Mouse (Mus musculus) heart, postnatal 0 days (tissue): Measurements from ENCODE around the gene Csnk1e. TPM values are rescaled to one million over a fixed set of nuclear protein-coding genes. Genes with fewer than 3 reads are reported as not detected.
A peak's percentile ranks its signal among the peaks of the same experiment; 100 is the strongest.

Experiments
- ATAC-seq: fragments of 200-750 bp; cut with Nextera tagmentation; 2 replicates; pipeline ENCODE4 v1.8.0; 2017; ENCODE audit warnings: low read depth, moderate number of reproducible peaks, moderate library complexity; ENCODE audit not compliant: insufficient read depth
- DNase-seq: peaks from one replicate; pipeline ENCODE4 v3.0.0-alpha.2; 2016; ENCODE audit warnings: low spot score
- H3K27ac ChIP-seq: fragments of 300-500 bp; sonication (generic); 2 replicates; pipeline ENCODE4 v1.5.1; 2014; ENCODE audit warnings: low read depth, mild to moderate bottlenecking
- H3K27me3 ChIP-seq: fragments of 300-500 bp; sonication (generic); 2 replicates; pipeline ENCODE4 v1.6.1; 2014; ENCODE audit warnings: low read length, mixed read lengths; ENCODE audit not compliant: control insufficient read depth, insufficient read depth
- H3K36me3 ChIP-seq: fragments of 300-500 bp; sonication (generic); replicated peaks from 2 replicates; pipeline ENCODE4 v1.6.1; 2014; ENCODE audit warnings: low read length, mixed read lengths; ENCODE audit not compliant: control insufficient read depth, insufficient read depth
- H3K4me1 ChIP-seq: fragments of 300-500 bp; sonication (generic); 2 replicates; pipeline ENCODE4 v1.6.1; 2014; ENCODE audit warnings: antibody characterized with exemption; ENCODE audit not compliant: control insufficient read depth, insufficient read depth
- H3K4me2 ChIP-seq: fragments of 300-500 bp; sonication (generic); 2 replicates; pipeline ENCODE4 v1.6.1; 2014; ENCODE audit warnings: low read depth, mild to moderate bottlenecking, low read length, moderate library complexity
- H3K4me3 ChIP-seq: fragments of 300-500 bp; sonication (generic); 2 replicates; pipeline ENCODE4 v1.5.1; 2014; ENCODE audit warnings: low read depth, low read length
- H3K9ac ChIP-seq: fragments of 300-500 bp; sonication (generic); replicated peaks from 2 replicates; pipeline ENCODE4 v1.6.1; 2014; ENCODE audit warnings: low read depth, low read length, mixed read lengths
- H3K9me3 ChIP-seq: fragments of 300-500 bp; sonication (generic); replicated peaks from 2 replicates; pipeline ENCODE4 v1.6.1; 2016; ENCODE audit warnings: low read length; ENCODE audit not compliant: control insufficient read depth
- CTCF ChIP-seq: IDR thresholded peaks from 2 replicates; pipeline ENCODE4 v1.5.1; 2016; ENCODE audit warnings: antibody characterized with exemption, control low read depth, low read depth
- EP300 ChIP-seq: IDR thresholded peaks from 2 replicates; pipeline ENCODE4 v1.6.1; 2016; ENCODE audit warnings: antibody characterized with exemption, low read depth
- WGBS: fragments of 180-500 bp; shearing (Covaris S2); extraction: QIAGEN DNeasy Blood & Tissue Kit; methylation state at CpG from one replicate; pipeline ENCODE4 v1.1.7; 2014; 5-methylcytosine and 5-hydroxymethylcytosine counted together
- microRNA counts: library from miRNA; unstranded; fragments of <30 nt; microRNA quantifications from one replicate; lab custom pipeline; 2015
- microRNA-seq: library from miRNA; unstranded; fragments of <30 nt; microRNA quantifications from one replicate; pipeline ENCODE4, GENCODE M21; 2016
- polyA plus RNA-seq: library from polyadenylated mRNA; unstranded; fragments of >200 nt; fragmentation: Nextera tagmentation; extraction: Ambion mirVana; gene quantifications from 2 replicates; pipeline ENCODE4 v1.2.1, GENCODE M21; 2015
- total RNA-seq: library from RNA; depleted of rRNA; stranded (reverse); fragments of >200 nt; gene quantifications from 2 replicates; pipeline ENCODE4 v1.2.3, GENCODE M21; 2014; ENCODE audit warnings: low replicate concordance; rRNA removed

Gene Csnk1e
- total and polyA plus RNA-seq, 2 experiments from 2014 or later = 61.5 to 167 TPM

GRCm38 (mm10) chr15:79368861-79369440 is 86.4 kb downstream of the Csnk1e start:
- no peak overlapping the region for H3K4me2 ChIP-seq
- H3K4me3 ChIP-seq = no peak overlapping the region
- peaks cover 87% of the 10 kb centered on the region for H3K36me3 ChIP-seq
- H3K9me3 ChIP-seq = no peaks in the 10 kb centered on the region
- TF ChIP-seq EP300 = no peak
- TF ChIP-seq CTCF = no peak
- peak overlapping the region; percentile 88 for H3K27ac ChIP-seq
- WGBS = 76% methylated on average over 8 of the region's 8 CpGs
- no peaks in the 10 kb centered on the region for H3K27me3 ChIP-seq
- DNase-seq (peak; percentile 75), ATAC-seq (peak; percentile 45)
- 0 out of 2 replicates have a peak, but pooled peaks cover 3% of the 10 kb centered on the region for H3K4me1 ChIP-seq
- H3K9ac ChIP-seq = no peak overlapping the region

DNA sequence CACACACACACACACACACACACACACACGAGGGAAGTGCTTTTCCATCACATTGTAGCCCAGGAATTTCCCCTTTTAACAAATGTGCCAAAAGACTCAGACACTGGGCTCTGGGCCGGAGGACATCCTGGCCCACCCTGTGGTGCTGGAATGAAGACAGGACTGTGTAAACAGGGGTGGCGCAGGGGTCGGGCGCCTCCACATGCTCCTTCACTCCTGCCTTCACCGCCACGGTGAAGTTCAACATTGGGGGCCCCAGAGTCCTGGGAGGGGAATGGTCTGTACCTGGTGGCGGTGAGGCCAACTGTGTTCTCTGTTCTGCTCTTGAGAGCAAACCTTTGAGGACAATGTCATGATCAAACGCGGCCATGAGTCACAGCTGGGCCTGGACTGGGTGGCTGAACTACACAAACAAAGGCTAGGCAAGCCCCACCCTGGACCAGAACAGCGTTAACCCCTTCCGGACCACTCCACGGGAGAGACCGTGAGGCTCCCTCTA is 87.0 kb downstream of the Csnk1e start:
- no peak overlapping the region for H3K4me2 ChIP-seq
- peak overlapping the region; percentile 88 for H3K27ac ChIP-seq
- H3K4me3 ChIP-seq = no peak overlapping the region
- H3K36me3 ChIP-seq = peaks cover 87% of the 10 kb centered on the region
- H3K27me3 ChIP-seq = no peaks in the 10 kb centered on the region
- WGBS = 39% methylated on average over 14 of the region's 14 CpGs
- TF ChIP-seq CTCF (no peak), EP300 (no peak)
- H3K9ac ChIP-seq = no peak overlapping the region
- H3K4me1 ChIP-seq = 0 out of 2 replicates have a peak, but pooled peaks cover 3% of the 10 kb centered on the region
- peak; percentile 76 for DNase-seq
- peak; percentile 80 for ATAC-seq
- no peaks in the 10 kb centered on the region for H3K9me3 ChIP-seq

MicroRNAs within 50 kb of the gene (microRNA counts, 519-probe panel; counts per million panel counts)
- microRNA mmu-miR-1943 (lab: Ali Mortazavi, UCI) = not detected

Small RNAs within 50 kb of the gene (microRNA-seq; reads per million reads assigned to microRNA genes)
- gene Gm44302 (not detected), gene Mir1943 (5.5 reads per million, percentile 23 among the genes with 10 or more reads in this experiment)

Other genes with a start within 250 kb of the Csnk1e start
- 23.8 and 27.2 TPM in 2 replicates for gene Pick1, start 226.4 kb downstream of the Csnk1e start, total RNA-seq
- 26.9 and 29.8 TPM in 2 replicates for gene Pick1, start 226.4 kb downstream of the Csnk1e start, polyA plus RNA-seq
- 0.12 and 0.80 TPM in 2 replicates for gene Gm49486, start 226.2 kb downstream of the Csnk1e start, total RNA-seq
- gene Gm49486, start 226.2 kb downstream of the Csnk1e start, polyA plus RNA-seq = 0.74 and 1.0 TPM in 2 replicates
- gene Slc16a8, start 200.8 kb downstream of the Csnk1e start, total RNA-seq = 0.73 and 1.8 TPM in 2 replicates
- 0.67 and 0.97 TPM in 2 replicates for gene Slc16a8, start 200.8 kb downstream of the Csnk1e start, polyA plus RNA-seq
- gene Baiap2l2, start 170.0 kb downstream of the Csnk1e start, total RNA-seq = 0.23 and 0.27 TPM in 2 replicates
- gene Baiap2l2, start 170.0 kb downstream of the Csnk1e start, polyA plus RNA-seq = 2.2 and 4.5 TPM in 2 replicates
- gene Pla2g6, start 127.2 kb downstream of the Csnk1e start, total RNA-seq = 14.1 and 20.3 TPM in 2 replicates
- 7.1 and 7.9 TPM in 2 replicates for gene Pla2g6, start 127.2 kb downstream of the Csnk1e start, polyA plus RNA-seq
- gene Maff, start 108.9 kb downstream of the Csnk1e start, total RNA-seq = 12.9 and 19.4 TPM in 2 replicates
- 1.8 and 2.9 TPM in 2 replicates for gene Maff, start 108.9 kb downstream of the Csnk1e start, polyA plus RNA-seq
- gene Tmem184b, start 52.0 kb downstream of the Csnk1e start, total RNA-seq = 70.6 and 111 TPM in 2 replicates
- 31.8 and 32.7 TPM in 2 replicates for gene Tmem184b, start 52.0 kb downstream of the Csnk1e start, polyA plus RNA-seq
- 3.6 and 7.7 TPM in 2 replicates for gene Kcnj4, start 49.7 kb upstream of the Csnk1e start, total RNA-seq
- 0.10 and 0.12 TPM in 2 replicates for gene Kcnj4, start 49.7 kb upstream of the Csnk1e start, polyA plus RNA-seq
- 51.4 and 54.0 TPM in 2 replicates for gene Kdelr3, start 60.8 kb upstream of the Csnk1e start, total RNA-seq
- gene Kdelr3, start 60.8 kb upstream of the Csnk1e start, polyA plus RNA-seq = 48.3 and 50.1 TPM in 2 replicates
- 163 and 223 TPM in 2 replicates for gene Ddx17, start 91.2 kb upstream of the Csnk1e start, total RNA-seq
- gene Ddx17, start 91.2 kb upstream of the Csnk1e start, polyA plus RNA-seq = 13.7 and 14.9 TPM in 2 replicates
- gene Dmc1, start 149.5 kb upstream of the Csnk1e start, total RNA-seq = 1.0 and 2.6 TPM in 2 replicates
- gene Dmc1, start 149.5 kb upstream of the Csnk1e start, polyA plus RNA-seq = 0.74 and 0.84 TPM in 2 replicates
- gene Fam227a, start 203.4 kb upstream of the Csnk1e start, total RNA-seq = 1.7 and 1.9 TPM in 2 replicates
- 0.31 and 0.48 TPM in 2 replicates for gene Fam227a, start 203.4 kb upstream of the Csnk1e start, polyA plus RNA-seq
- 31.9 and 35.1 TPM in 2 replicates for gene Cby1, start 203.6 kb upstream of the Csnk1e start, total RNA-seq
- 53.8 and 55.9 TPM in 2 replicates for gene Cby1, start 203.6 kb upstream of the Csnk1e start, polyA plus RNA-seq
- gene Tomm22, start 215.3 kb upstream of the Csnk1e start, total RNA-seq = 208 and 280 TPM in 2 replicates
- gene Tomm22, start 215.3 kb upstream of the Csnk1e start, polyA plus RNA-seq = 273 and 276 TPM in 2 replicates
- 38.4 and 60.6 TPM in 2 replicates for gene Josd1, start 232.4 kb upstream of the Csnk1e start, total RNA-seq
- 17.3 and 17.8 TPM in 2 replicates for gene Josd1, start 232.4 kb upstream of the Csnk1e start, polyA plus RNA-seq
- gene Gtpbp1, start 235.3 kb upstream of the Csnk1e start, total RNA-seq = 34.3 and 39.9 TPM in 2 replicates
- gene Gtpbp1, start 235.3 kb upstream of the Csnk1e start, polyA plus RNA-seq = 18.0 and 20.6 TPM in 2 replicates